24 mouse cellular contexts compared by ENCODE assay signal in the genomic region with DNA sequence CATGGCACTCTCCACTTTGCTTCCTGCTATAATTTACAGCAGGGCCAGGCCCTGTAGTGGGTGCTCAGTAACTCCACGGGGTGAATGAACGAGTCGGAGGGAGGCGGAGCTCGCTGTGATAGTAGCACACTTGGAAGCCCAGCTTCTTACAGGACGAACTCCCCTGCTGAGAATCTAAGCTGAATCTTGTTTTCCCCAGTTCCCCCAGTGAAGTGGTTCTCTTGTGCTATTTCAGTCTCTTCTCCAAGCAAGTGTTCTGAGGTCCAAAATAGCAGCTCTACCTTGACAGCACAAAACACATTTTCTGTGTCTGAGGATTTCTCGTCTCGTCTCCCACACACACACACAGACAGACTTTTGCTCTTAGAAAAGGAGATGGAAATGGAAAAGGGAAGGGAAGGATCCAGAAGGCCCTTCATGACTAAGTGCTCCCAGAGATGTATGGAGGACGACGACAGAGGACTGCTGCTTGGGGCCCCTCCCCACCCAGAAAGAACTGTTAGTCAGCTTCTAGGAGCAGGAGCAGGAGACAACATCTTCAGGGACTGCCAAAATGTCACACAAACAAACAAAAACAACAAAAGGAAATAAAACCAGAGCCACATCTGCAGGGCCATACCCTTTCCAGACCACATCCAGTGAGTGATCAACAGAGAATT. TPM values are rescaled to one million over a fixed set of nuclear protein-coding genes. Genes with fewer than 3 reads are reported as not detected.
DNase-seq lines count a peak whose midpoint lies in the region; ATAC-seq and TF ChIP-seq lines count a peak whose summit lies in the region.
"Had no signal": no experiment of that assay in that cellular context is flagged by ENCODE, and none has a peak within 500 bp of the region (broad histone marks: within the 10 kb centered on the region; RNA-seq: fewer than 3 reads in every experiment).

No protein-coding gene starts in this region.

- no peak overlapping the region for H3K4me3 ChIP-seq in heart, embryonic 12.5 days
- no peak overlapping the region for H3K4me3 ChIP-seq in olfactory bulb, adult 2 months (ENCODE audit: insufficient read depth, low read depth, low read length)
- no peak overlapping the region for H3K4me3 ChIP-seq in lung, postnatal 0 days (ENCODE audit: low read depth, low read length)
- H3K4me3 ChIP-seq in embryonic facial prominence, embryonic 10.5 days: no peak overlapping the region
- H3K4me3 ChIP-seq: forebrain, embryonic 15.5 days; hindbrain, embryonic 13.5 days; megakaryocyte, embryonic 14.5 days; stomach, embryonic 15.5 days had no signal

- ATAC-seq in heart, embryonic 12.5 days (ENCODE audit: insufficient number of reproducible peaks, low FRiP score): no peak
- ATAC-seq in lung, postnatal 0 days: no peak
- ATAC-seq: forebrain, embryonic 15.5 days; inflammation-experienced regulatory T-cells, adult 6 months; midbrain, embryonic 16.5 days had no signal

- H3K27ac ChIP-seq in heart, embryonic 12.5 days (ENCODE audit: poor library complexity, severe bottlenecking): peak overlapping the region; percentile 62
- H3K27ac ChIP-seq in olfactory bulb, adult 2 months (ENCODE audit: insufficient read depth, low read depth, low read length): peak overlapping the region; percentile 43
- no peak overlapping the region for H3K27ac ChIP-seq in lung, postnatal 0 days (ENCODE audit: low read length)
- no peak overlapping the region for H3K27ac ChIP-seq in embryonic facial prominence, embryonic 10.5 days (replicated peaks)
- H3K27ac ChIP-seq: forebrain, embryonic 15.5 days; hindbrain, embryonic 13.5 days; stomach, embryonic 15.5 days had no signal

- no peak for TF ChIP-seq CTCF in olfactory bulb, adult 2 months (IDR thresholded peaks at IDR 0.05; ENCODE audit: insufficient read depth, low read depth, low read length)
- TF ChIP-seq CTCF in lung, postnatal 0 days (IDR thresholded peaks at IDR 0.05): no peak

- H3K9ac ChIP-seq in heart, embryonic 12.5 days: no peak overlapping the region
- H3K9ac ChIP-seq in lung, postnatal 0 days (replicated peaks; ENCODE audit: low read depth): no peak overlapping the region
- H3K9ac ChIP-seq: forebrain, embryonic 15.5 days; hindbrain, embryonic 13.5 days; stomach, embryonic 15.5 days had no signal

- DNase-seq in heart, postnatal 4 days: no peak
- DNase-seq in right cerebral cortex, adult 18-20 months: peak; percentile 73
- DNase-seq in right cerebral cortex, postnatal 14 days: no peak
- DNase-seq in left cerebral cortex, adult 18-20 months (ENCODE audit: low spot score in 2 of 2): peak; percentile 39 to 46
- DNase-seq in lung, postnatal 0 days (ENCODE audit: low spot score): no peak
- no peak for DNase-seq in embryonic facial prominence, embryonic 10.5 days (ENCODE audit: low spot score)
- DNase-seq: adrenal gland, postnatal 14 days; cerebellum, adult 11 months; cerebellum, postnatal 10 days; gastrocnemius, postnatal 10 days; kidney, adult 2 months; kidney, postnatal 10 days; liver; lung, postnatal 14 days; retina, postnatal 1 day; thymus, adult 2 months had no signal

- no peak for TF ChIP-seq EP300 in lung, postnatal 0 days (IDR thresholded peaks at IDR 0.05)

- peaks cover 49% of the 10 kb centered on the region for H3K36me3 ChIP-seq in heart, embryonic 12.5 days
- peaks cover 6% of the 10 kb centered on the region for H3K36me3 ChIP-seq in lung, postnatal 0 days (ENCODE audit: insufficient read depth, low read length)
- peaks cover 78% of the 10 kb centered on the region for H3K36me3 ChIP-seq in embryonic facial prominence, embryonic 10.5 days (replicated peaks)

- no peaks in the 10 kb centered on the region for H3K9me3 ChIP-seq in heart, embryonic 12.5 days (replicated peaks)
- no peaks in the 10 kb centered on the region for H3K9me3 ChIP-seq in lung, postnatal 0 days (ENCODE audit: low read length)
- no peaks in the 10 kb centered on the region for H3K9me3 ChIP-seq in embryonic facial prominence, embryonic 10.5 days
- H3K9me3 ChIP-seq: forebrain, embryonic 15.5 days; hindbrain, embryonic 13.5 days; megakaryocyte, embryonic 14.5 days; stomach, embryonic 15.5 days had no signal

- WGBS in heart, embryonic 12.5 days: 51% methylated on average over 10 of the region's 10 CpGs
- 37% methylated on average over 10 of the region's 10 CpGs for WGBS in olfactory bulb, adult 2 months
- WGBS in lung, postnatal 0 days: 84% methylated on average over 10 of the region's 10 CpGs
- WGBS in embryonic facial prominence, embryonic 10.5 days: 87% methylated on average over 10 of the region's 10 CpGs

- H3K4me1 ChIP-seq in heart, embryonic 12.5 days (replicated peaks): peaks cover 19% of the 10 kb centered on the region
- peaks cover 10% of the 10 kb centered on the region for H3K4me1 ChIP-seq in olfactory bulb, adult 2 months (ENCODE audit: control insufficient read depth, insufficient read depth, low read length)
- H3K4me1 ChIP-seq in lung, postnatal 0 days (ENCODE audit: insufficient read depth, low read depth, low read length): no peaks in the 10 kb centered on the region
- H3K4me1 ChIP-seq in embryonic facial prominence, embryonic 10.5 days: no peaks in the 10 kb centered on the region
- H3K4me1 ChIP-seq: forebrain, embryonic 15.5 days; hindbrain, embryonic 13.5 days; stomach, embryonic 15.5 days had no signal

- no peaks in the 10 kb centered on the region for H3K27me3 ChIP-seq in heart, embryonic 12.5 days (replicated peaks)
- H3K27me3 ChIP-seq in lung, postnatal 0 days (replicated peaks; ENCODE audit: insufficient read depth, low read length): no peaks in the 10 kb centered on the region
- H3K27me3 ChIP-seq in embryonic facial prominence, embryonic 10.5 days (replicated peaks; ENCODE audit: low read depth, poor library complexity, severe bottlenecking): no peaks in the 10 kb centered on the region
- H3K27me3 ChIP-seq: forebrain, embryonic 15.5 days; hindbrain, embryonic 13.5 days; megakaryocyte, embryonic 14.5 days; stomach, embryonic 15.5 days had no signal

- no peak for TF ChIP-seq POLR2A in olfactory bulb, adult 2 months (IDR thresholded peaks at IDR 0.05; ENCODE audit: insufficient read depth, low read depth, low read length)

- no peak overlapping the region for H3K4me2 ChIP-seq in heart, embryonic 12.5 days
- H3K4me2 ChIP-seq in lung, postnatal 0 days (replicated peaks; ENCODE audit: low read depth, low read length): no peak overlapping the region
- H3K4me2 ChIP-seq: forebrain, embryonic 15.5 days; hindbrain, embryonic 13.5 days; stomach, embryonic 15.5 days had no signal

RNA-seq across cellular contexts. Expression of a gene that starts 20.9 kb away (rescaled TPM):
- 20.0 and 23.4 TPM in 2 replicates for polyA plus RNA-seq in heart, embryonic 12.5 days (2016; fragmentation: Nextera tagmentation; extraction: Ambion mirVana)
- total RNA-seq in heart, postnatal 4 days (2021): 10 to 100 TPM; 25.6 to 29.8 TPM
- total RNA-seq in left cerebral cortex, adult 18-20 months (2021): 100 to 1,000 TPM in 1 of 2 experiments, 10 to 100 TPM in 1; 99.5 to 101 TPM
- not detected in 2 replicates for polyA plus RNA-seq in olfactory bulb, adult 2 months (2012; ENCODE audit: insufficient read depth, insufficient read length, low replicate concordance, missing spikeins)
- 18.9 and 19.4 TPM in 2 replicates for polyA plus RNA-seq in lung, postnatal 0 days (2015; fragmentation: Nextera tagmentation; extraction: Ambion mirVana)
- polyA plus RNA-seq in embryonic facial prominence, embryonic 10.5 days (2016; fragmentation: Nextera tagmentation; extraction: Ambion mirVana): 28.1 and 32.0 TPM in 2 replicates

Comparison
In these comparisons a context has a peak if more than half of its experiments do, and no peak if none do; other contexts are left out.
1. DNase-seq: peak in right cerebral cortex, adult 18-20 months (single experiment) and left cerebral cortex, adult 18-20 months (2 of 2); none in heart, postnatal 4 days (single experiment), right cerebral cortex, postnatal 14 days (single experiment), lung, postnatal 0 days (single experiment) and embryonic facial prominence, embryonic 10.5 days (single experiment).
2. H3K27ac ChIP-seq: peak in heart, embryonic 12.5 days (single experiment) and olfactory bulb, adult 2 months (single experiment); none in lung, postnatal 0 days (single experiment) and embryonic facial prominence, embryonic 10.5 days (single experiment).